Mouse (Mus musculus): ENCODE data around the gene Zc3h12c.

DNA sequence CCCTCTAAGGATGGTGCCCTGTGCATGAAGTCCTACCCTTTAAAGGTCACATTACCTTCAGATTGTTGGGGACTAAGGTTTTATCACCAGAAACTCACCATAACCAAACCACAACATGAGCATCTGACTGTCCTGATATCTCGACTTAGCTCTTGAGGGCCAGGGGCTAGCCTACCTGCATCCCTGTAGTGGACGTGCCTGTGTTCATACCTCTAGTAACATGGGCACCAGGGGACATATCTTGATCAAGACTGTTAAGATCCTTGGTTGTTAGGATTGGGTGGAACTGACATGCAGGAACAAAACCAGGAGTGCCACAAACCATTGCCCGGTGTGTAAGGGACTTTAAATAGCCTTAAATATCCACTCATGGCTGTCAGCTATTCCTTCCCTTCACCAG, 61.2 kb downstream of the Zc3h12c start:
- TF ChIP-seq CTCF (IDR thresholded peaks at IDR 0.05; ENCODE audit: low read depth) (no peak), EP300 (optimal IDR thresholded peaks at IDR 0.05) (no peak)
